Mouse (Mus musculus): Measurements from ENCODE around the gene Patj. TPM values are rescaled to one million over a fixed set of nuclear protein-coding genes. Genes with fewer than 3 reads are reported as not detected.
A peak's percentile ranks its signal among the peaks of the same experiment; 100 is the strongest.
"Not testable (repeated sequence)": the region's sequence is repeated elsewhere in the genome, so short reads cannot be mapped to it uniquely, and the experiment has no call there.

The Patj gene
- total RNA-seq, 2 experiments from 2014 or later, result 5.2 to 8.7 TPM

- DNase-seq (ENCODE audit: low spot score in 2 of 2), result no peak
Measured at GRCm38 (mm10) chr4:98566741-98567140, 171.2 kb downstream of the Patj start.

GRCm38 (mm10) chr4:98567457-98567856 is 171.9 kb downstream of the Patj start:
- DNase-seq (ENCODE audit: low spot score in 2 of 2), result no peak

GRCm38 (mm10) chr4:98569904-98570303 is 174.3 kb downstream of the Patj start:
- no peak for DNase-seq (ENCODE audit: low spot score in 2 of 2)

GRCm38 (mm10) chr4:98577275-98577674 is 181.7 kb downstream of the Patj start:
- no peak for DNase-seq (ENCODE audit: low spot score in 2 of 2)

GRCm38 (mm10) chr4:98577957-98578541 is 182.5 kb downstream of the Patj start:
- no peak for DNase-seq (ENCODE audit: low spot score in 2 of 2)

DNA sequence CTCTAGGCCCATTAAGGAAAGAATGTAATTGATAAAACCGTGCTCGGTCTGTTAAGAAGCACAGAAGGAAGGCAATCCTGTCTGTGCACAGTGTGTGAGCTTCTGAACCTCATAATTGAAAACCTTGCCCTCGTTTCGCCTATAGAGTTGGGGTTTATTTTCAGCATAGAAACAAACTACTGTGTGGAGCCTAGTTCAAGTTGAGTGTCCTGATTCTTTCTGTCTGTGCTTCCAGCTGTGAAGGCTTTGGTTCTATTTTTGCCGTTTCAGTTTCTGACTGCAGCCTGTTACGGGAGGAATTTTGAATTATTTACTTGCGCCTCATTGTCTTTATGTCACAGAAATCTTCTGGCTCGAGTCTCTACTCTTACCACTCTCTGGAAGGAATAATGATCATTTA is 185.9 kb downstream of the Patj start:
- no peak for DNase-seq (ENCODE audit: low spot score in 2 of 2)

GRCm38 (mm10) chr4:98584023-98584422 is 188.4 kb downstream of the Patj start:
- no peak for DNase-seq (ENCODE audit: low spot score in 2 of 2)

GRCm38 (mm10) chr4:98586303-98586702 is 190.7 kb downstream of the Patj start:
- no peak for DNase-seq (ENCODE audit: low spot score in 2 of 2)

DNA sequence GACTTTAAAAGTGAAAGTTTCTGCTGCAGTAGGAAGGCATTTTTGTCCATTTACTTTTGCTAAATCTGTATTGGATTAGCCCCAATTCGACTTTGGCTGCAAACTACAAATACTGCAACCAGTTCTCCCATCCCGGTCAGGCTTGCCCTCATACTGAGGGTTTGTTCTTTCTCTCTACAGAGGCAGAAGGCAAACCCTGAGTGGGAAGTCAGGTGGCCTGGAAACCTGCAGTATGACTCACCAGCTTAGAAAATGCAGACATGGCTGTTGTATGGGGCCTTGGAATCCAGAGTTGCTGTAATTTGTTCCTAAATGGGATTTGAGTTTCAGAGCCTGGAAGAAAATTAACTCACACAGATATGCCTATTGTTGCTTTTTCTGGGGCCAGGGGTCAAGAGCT is 192.1 kb downstream of the Patj start:
- no peak for DNase-seq (ENCODE audit: low spot score in 2 of 2)

DNA sequence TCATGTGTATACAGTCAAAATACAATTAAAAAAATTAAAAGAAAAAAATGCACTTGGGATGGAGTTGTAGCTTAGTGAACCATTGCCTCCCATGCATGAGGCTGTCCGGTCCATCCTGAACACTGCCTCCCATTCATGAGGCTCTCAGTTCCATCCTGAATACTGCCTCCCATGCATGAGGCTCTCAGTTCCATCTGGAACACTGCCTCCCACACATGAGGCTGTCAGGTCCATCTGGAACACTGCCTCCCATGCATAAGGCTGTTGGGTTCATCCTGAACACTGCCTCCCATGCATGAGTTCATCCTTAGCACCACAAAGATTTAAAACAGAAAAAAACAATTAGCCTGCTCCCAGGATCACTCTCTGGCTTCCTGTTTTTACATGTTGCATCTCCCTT is 198.4 kb downstream of the Patj start:
- DNase-seq (ENCODE audit: low spot score in 2 of 2), result no peak

GRCm38 (mm10) chr4:98598546-98598971 is 203.0 kb downstream of the Patj start:
- DNase-seq (ENCODE audit: low spot score in 2 of 2), result no peak

GRCm38 (mm10) chr4:98599358-98599757 is 203.8 kb downstream of the Patj start:
- DNase-seq (ENCODE audit: low spot score in 2 of 2), result no peak

DNA sequence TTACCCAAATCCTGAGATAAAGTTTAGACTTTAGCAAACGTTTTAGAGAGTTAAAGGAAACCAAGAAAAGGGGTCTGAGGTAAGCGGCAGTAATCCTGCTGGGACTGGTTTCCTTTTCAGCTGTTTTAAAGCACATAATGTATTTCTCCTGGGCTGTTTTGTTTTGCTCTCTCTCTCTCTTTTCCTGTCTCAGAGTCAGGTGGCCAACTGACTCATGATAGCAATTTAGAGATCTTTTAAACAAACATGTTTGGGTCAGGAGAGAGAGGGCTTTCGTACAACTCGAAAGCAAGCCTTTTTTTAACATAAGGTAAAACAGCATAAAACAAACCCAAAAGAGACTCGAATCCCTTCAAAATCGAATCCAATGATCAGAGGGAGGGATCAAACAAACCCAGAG is 207.5 kb downstream of the Patj start:
- no peak for DNase-seq (ENCODE audit: low spot score in 2 of 2)

GRCm38 (mm10) chr4:98610501-98610900 is 214.9 kb downstream of the Patj start:
- no peak for DNase-seq (ENCODE audit: low spot score in 2 of 2)

GRCm38 (mm10) chr4:98614395-98614794 is 218.8 kb downstream of the Patj start:
- no peak for DNase-seq (ENCODE audit: low spot score in 2 of 2)

DNA sequence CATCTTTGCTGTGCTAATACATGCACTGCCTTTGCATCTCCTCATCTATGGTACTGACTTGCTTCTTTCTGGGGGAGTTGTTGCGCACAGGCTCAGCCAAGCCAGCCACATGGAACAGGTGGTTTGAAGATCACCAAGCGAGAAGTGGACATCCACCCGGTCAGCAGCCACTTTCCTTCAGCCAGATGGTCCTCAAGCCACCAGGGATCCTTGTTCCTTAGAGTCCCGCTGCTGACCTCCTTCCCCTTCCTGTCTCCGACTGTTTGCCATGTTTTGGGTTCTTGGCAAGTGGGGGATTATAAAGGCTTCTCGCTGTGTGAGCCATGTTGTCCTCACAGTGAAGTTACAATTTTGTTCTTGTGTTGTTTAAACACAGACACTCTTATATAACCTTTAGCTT is 223.6 kb downstream of the Patj start:
- DNase-seq (ENCODE audit: low spot score in 2 of 2), result no peak

GRCm38 (mm10) chr4:98620986-98621784 is 225.6 kb downstream of the Patj start:
- DNase-seq (ENCODE audit: low spot score in 2 of 2), result no peak

DNA sequence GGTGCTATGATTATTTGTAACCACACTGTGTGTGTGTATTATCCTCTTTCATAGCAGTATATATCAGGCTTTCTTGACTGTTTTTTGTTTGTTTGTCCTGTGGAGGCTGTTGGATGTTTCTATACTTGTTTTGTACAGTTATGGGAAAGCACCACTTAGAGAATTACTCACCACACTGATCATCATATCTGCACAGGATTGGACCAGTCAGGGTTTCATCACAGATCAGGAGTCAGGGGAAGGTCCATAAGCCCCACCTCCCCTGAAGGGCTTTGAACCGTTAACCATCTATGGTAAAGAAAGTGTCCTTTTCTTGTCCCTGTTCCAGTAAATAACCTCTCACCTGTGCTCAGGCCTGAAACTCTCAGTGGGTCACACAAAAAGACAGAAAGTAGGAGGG is 226.6 kb downstream of the Patj start:
- no peak for DNase-seq (ENCODE audit: low spot score in 2 of 2)

DNA sequence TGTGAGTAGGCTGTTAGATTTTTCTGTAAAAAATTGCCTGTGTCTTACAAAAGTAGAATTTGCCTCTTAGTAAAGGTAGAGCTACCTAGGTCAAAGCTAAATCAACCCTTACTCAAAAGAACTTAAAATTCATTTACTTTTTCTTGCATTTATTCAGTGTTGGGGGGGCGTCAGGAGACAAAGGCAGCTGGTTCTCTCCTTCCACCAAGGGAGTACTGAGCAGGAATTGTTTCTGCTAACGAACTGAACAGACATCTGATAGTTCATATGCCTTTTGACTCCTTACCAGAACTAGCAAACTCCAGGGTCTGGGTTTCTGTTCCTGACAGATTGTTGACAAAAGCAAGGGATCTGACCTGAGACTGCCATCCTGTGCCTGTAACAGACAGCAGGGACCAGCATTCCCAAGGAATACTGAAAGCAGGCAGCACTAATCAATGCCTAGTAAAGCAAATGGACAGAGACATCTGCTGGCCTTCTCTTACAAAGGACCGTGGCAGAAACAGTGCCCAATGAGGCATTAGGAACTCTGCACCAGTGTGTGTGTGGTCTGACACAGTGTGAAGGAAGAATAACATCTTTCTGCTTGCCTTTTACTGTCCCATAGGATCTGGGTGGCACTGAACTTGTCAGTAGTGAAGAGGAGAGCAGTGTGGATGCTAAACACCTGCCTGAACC is 227.6 kb downstream of the Patj start:
- no peak for DNase-seq (ENCODE audit: low spot score in 2 of 2)

DNA sequence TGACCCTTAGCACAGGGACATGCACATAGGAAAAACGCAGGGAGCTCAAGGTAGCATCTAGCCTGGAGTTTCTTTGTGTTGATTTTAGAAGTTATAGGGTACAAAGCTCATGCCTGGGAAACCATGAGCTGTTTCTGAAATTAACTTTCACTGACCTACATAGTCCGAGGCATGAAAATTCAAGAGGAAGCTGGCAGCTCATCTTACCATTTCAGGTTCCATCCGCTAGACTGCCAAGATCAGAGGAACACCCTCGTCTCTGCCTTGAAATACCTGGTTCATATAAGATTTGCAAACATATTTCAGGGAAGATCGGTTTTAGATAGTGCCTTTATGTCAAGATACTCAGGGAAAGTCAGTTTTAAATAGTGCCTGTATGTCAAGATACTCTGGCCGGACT is 232.7 kb downstream of the Patj start:
- no peak for DNase-seq (ENCODE audit: low spot score in 2 of 2)

DNA sequence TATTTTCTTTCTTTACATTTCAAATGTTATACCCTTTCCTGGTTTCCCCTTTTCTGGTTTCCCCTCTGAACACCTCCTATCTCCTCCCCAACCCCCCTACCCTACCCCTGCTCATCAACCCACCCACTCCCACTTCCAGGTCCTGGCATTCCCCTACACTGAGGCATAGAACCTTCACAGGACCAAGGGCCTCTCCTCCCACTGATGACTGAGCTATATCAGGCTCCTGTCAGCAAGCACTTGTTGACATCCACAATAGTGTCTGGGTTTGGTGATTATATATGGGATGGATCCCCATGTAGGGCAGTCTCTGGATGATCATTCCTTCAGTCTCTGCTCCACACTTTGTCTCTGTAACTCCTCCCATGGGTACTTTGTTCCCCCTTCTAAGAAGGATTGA is 233.6 kb downstream of the Patj start:
- DNase-seq (ENCODE audit: low spot score in 2 of 2), result not testable (repeated sequence)

- DNase-seq (ENCODE audit: low spot score in 2 of 2), result peak in 1 of 2 experiments; percentile 21
Measured at GRCm38 (mm10) chr4:98635140-98635837, 239.7 kb downstream of the Patj start.

All from layer of hippocampus, postnatal 10 days (tissue).